Mouse (Mus musculus): ENCODE measurements around the gene Kbtbd2. TPM values are rescaled to one million over a fixed set of nuclear protein-coding genes. Genes with fewer than 3 reads are reported as not detected.

Gene Kbtbd2
- polyA plus RNA-seq, 1 experiment: 99.1 TPM

- Histone ChIP-seq H3K4me3 (ENCODE audit: low read depth, low read length) (no peak overlapping the region), H3K36me3 (ENCODE audit: control insufficient read depth, insufficient read depth, low read length, poor library complexity, severe bottlenecking) (peaks cover 14% of the 10 kb centered on the region), H3K4me1 (ENCODE audit: control insufficient read depth, insufficient read depth, low read length) (no peaks in the 10 kb centered on the region), H3K27me3 (ENCODE audit: control insufficient read depth, insufficient read depth, low read length, poor library complexity, severe bottlenecking) (no peaks in the 10 kb centered on the region), H3K27ac (ENCODE audit: insufficient read depth, low read length) (no peak overlapping the region), H3K9me3 (replicated peaks; ENCODE audit: control insufficient read depth, insufficient read depth, low read length, poor library complexity, severe bottlenecking) (no peaks in the 10 kb centered on the region), H3K9ac (ENCODE audit: low read depth, poor library complexity, severe bottlenecking) (no peak overlapping the region)
- TF ChIP-seq CTCF (IDR thresholded peaks at IDR 0.05; ENCODE audit: low read depth, low read length) (no peak), POLR2A (IDR thresholded peaks at IDR 0.05; ENCODE audit: insufficient read depth, low read length) (no peak), EP300 (IDR thresholded peaks at IDR 0.05; ENCODE audit: insufficient read depth, low read depth, low read length) (no peak)
Measured at GRCm38 (mm10) chr6:56756117-56756516, 41.5 kb downstream of the Kbtbd2 start.

- no peak for TF ChIP-seq EP300 (IDR thresholded peaks at IDR 0.05; ENCODE audit: insufficient read depth, low read depth, low read length)
- no peak for TF ChIP-seq POLR2A (IDR thresholded peaks at IDR 0.05; ENCODE audit: insufficient read depth, low read length)
- no peak for TF ChIP-seq CTCF (IDR thresholded peaks at IDR 0.05; ENCODE audit: low read depth, low read length)
Measured at GRCm38 (mm10) chr6:56753719-56754118, 43.9 kb downstream of the Kbtbd2 start.

GRCm38 (mm10) chr6:56745950-56746543, 51.6 kb downstream of the Kbtbd2 start:
- Histone ChIP-seq H3K9ac (ENCODE audit: low read depth, poor library complexity, severe bottlenecking) (no peak overlapping the region), H3K36me3 (ENCODE audit: control insufficient read depth, insufficient read depth, low read length, poor library complexity, severe bottlenecking) (peaks cover 3% of the 10 kb centered on the region), H3K27ac (ENCODE audit: insufficient read depth, low read length) (no peak overlapping the region), H3K4me1 (ENCODE audit: control insufficient read depth, insufficient read depth, low read length) (no peaks in the 10 kb centered on the region), H3K9me3 (replicated peaks; ENCODE audit: control insufficient read depth, insufficient read depth, low read length, poor library complexity, severe bottlenecking) (no peaks in the 10 kb centered on the region), H3K4me3 (ENCODE audit: low read depth, low read length) (no peak overlapping the region), H3K27me3 (ENCODE audit: control insufficient read depth, insufficient read depth, low read length, poor library complexity, severe bottlenecking) (no peaks in the 10 kb centered on the region)
- no peak for TF ChIP-seq CTCF (IDR thresholded peaks at IDR 0.05; ENCODE audit: low read depth, low read length)
- no peak for TF ChIP-seq EP300 (IDR thresholded peaks at IDR 0.05; ENCODE audit: insufficient read depth, low read depth, low read length)
- no peak for TF ChIP-seq POLR2A (IDR thresholded peaks at IDR 0.05; ENCODE audit: insufficient read depth, low read length)

More at GRCm38 (mm10) chr6:56753719-56754118, 43.9 kb downstream of the Kbtbd2 start:
- Histone ChIP-seq H3K9me3 (replicated peaks; ENCODE audit: control insufficient read depth, insufficient read depth, low read length, poor library complexity, severe bottlenecking) (no peaks in the 10 kb centered on the region), H3K27me3 (ENCODE audit: control insufficient read depth, insufficient read depth, low read length, poor library complexity, severe bottlenecking) (no peaks in the 10 kb centered on the region), H3K4me1 (ENCODE audit: control insufficient read depth, insufficient read depth, low read length) (no peaks in the 10 kb centered on the region), H3K36me3 (ENCODE audit: control insufficient read depth, insufficient read depth, low read length, poor library complexity, severe bottlenecking) (peaks cover 14% of the 10 kb centered on the region), H3K4me3 (ENCODE audit: low read depth, low read length) (no peak overlapping the region), H3K9ac (ENCODE audit: low read depth, poor library complexity, severe bottlenecking) (no peak overlapping the region), H3K27ac (ENCODE audit: insufficient read depth, low read length) (no peak overlapping the region)

GRCm38 (mm10) chr6:56732545-56732944, 65.1 kb downstream of the Kbtbd2 start:
- Histone ChIP-seq H3K27me3 (ENCODE audit: control insufficient read depth, insufficient read depth, low read length, poor library complexity, severe bottlenecking) (no peaks in the 10 kb centered on the region), H3K4me3 (ENCODE audit: low read depth, low read length) (no peak overlapping the region), H3K27ac (ENCODE audit: insufficient read depth, low read length) (no peak overlapping the region), H3K36me3 (ENCODE audit: control insufficient read depth, insufficient read depth, low read length, poor library complexity, severe bottlenecking) (peaks cover 21% of the 10 kb centered on the region), H3K9ac (ENCODE audit: low read depth, poor library complexity, severe bottlenecking) (no peak overlapping the region), H3K9me3 (replicated peaks; ENCODE audit: control insufficient read depth, insufficient read depth, low read length, poor library complexity, severe bottlenecking) (no peaks in the 10 kb centered on the region), H3K4me1 (ENCODE audit: control insufficient read depth, insufficient read depth, low read length) (no peaks in the 10 kb centered on the region)
- TF ChIP-seq POLR2A (IDR thresholded peaks at IDR 0.05; ENCODE audit: insufficient read depth, low read length): no peak
- TF ChIP-seq CTCF (IDR thresholded peaks at IDR 0.05; ENCODE audit: low read depth, low read length): no peak

Other genes starting within 250 kb of the Kbtbd2 start
- gene Pde1c, start 228.7 kb downstream of the Kbtbd2 start, polyA plus RNA-seq (2011; ENCODE audit: insufficient read depth, insufficient read length, low read depth, missing spikeins): 0.88 and 1.3 TPM in 2 replicates
- gene Lsm5, start 93.1 kb downstream of the Kbtbd2 start, polyA plus RNA-seq (2011; ENCODE audit: insufficient read depth, insufficient read length, low read depth, missing spikeins): 149 and 182 TPM in 2 replicates
- gene Avl9, start 82.9 kb downstream of the Kbtbd2 start, polyA plus RNA-seq (2011; ENCODE audit: insufficient read depth, insufficient read length, low read depth, missing spikeins): 23.8 and 26.2 TPM in 2 replicates
- 211 and 215 TPM in 2 replicates for gene Fkbp9, start 34.2 kb upstream of the Kbtbd2 start, polyA plus RNA-seq (2011; ENCODE audit: insufficient read depth, insufficient read length, low read depth, missing spikeins)
- 19.6 and 21.4 TPM in 2 replicates for gene Nt5c3, start 126.1 kb upstream of the Kbtbd2 start, polyA plus RNA-seq (2011; ENCODE audit: insufficient read depth, insufficient read length, low read depth, missing spikeins)
- 0.78 and 0.97 TPM in 2 replicates for gene Vmn1r4, start 126.2 kb upstream of the Kbtbd2 start, polyA plus RNA-seq (2011; ENCODE audit: insufficient read depth, insufficient read length, low read depth, missing spikeins)
- not detected in 2 replicates for gene Vmn1r5, start 172.5 kb upstream of the Kbtbd2 start, polyA plus RNA-seq (2011; ENCODE audit: insufficient read depth, insufficient read length, low read depth, missing spikeins)
- 0.14 TPM in 1 of 2 replicates, not detected in the other for gene Vmn1r6, start 199.4 kb upstream of the Kbtbd2 start, polyA plus RNA-seq (2011; ENCODE audit: insufficient read depth, insufficient read length, low read depth, missing spikeins)
- not detected in 2 replicates for gene Vmn1r7, start 227.5 kb upstream of the Kbtbd2 start, polyA plus RNA-seq (2011; ENCODE audit: insufficient read depth, insufficient read length, low read depth, missing spikeins)
- gene Vmn1r8, start 234.5 kb upstream of the Kbtbd2 start, polyA plus RNA-seq (2011; ENCODE audit: insufficient read depth, insufficient read length, low read depth, missing spikeins): not detected in 2 replicates

All from ES-Bruce4 (cell line).